Mouse (Mus musculus) gastrocnemius, postnatal 14 days (tissue): ENCODE data around the gene Nufip1. TPM values are rescaled to one million over a fixed set of nuclear protein-coding genes. Genes with fewer than 3 reads are reported as not detected.
"Not testable (repeated sequence)": the region's sequence is repeated elsewhere in the genome, so short reads cannot be mapped to it uniquely, and the experiment has no call there.

ENCODE experiments used
- DNase-seq: peaks from one replicate; pipeline ENCODE4 v3.0.0; 2021; ENCODE audit warnings: mixed read lengths
- intact Hi-C: fragments of 180-260 bp; cut with DNase I; formaldehyde crosslinking; loops from one replicate; pipeline ENCODE4 v1.15.1; 2025; ENCODE audit warnings: low total_unique reads
- total RNA-seq, 2 experiments: library from RNA; stranded (reverse); gene quantifications; 2 replicates each; pipeline ENCODE4 v1.2.3; 2021

The Nufip1 gene
- total RNA-seq, 2 experiments from 2014 or later = 3.6 to 3.8 TPM

GRCm38 (mm10) chr14:76122663-76123058, 12.0 kb downstream of the Nufip1 start:
- intact Hi-C loops = loop anchor here (5.0 to 10.0 kb wide), 2 partner anchors 350 to 882 kb away; no protein-coding TSS in a partner anchor
- no peak for DNase-seq

- no peak for DNase-seq
- intact Hi-C loops = loop anchor here (10.0 kb wide), 1 partner anchor 877 kb away; no protein-coding TSS in a partner anchor
Measured at GRCm38 (mm10) chr14:76127311-76127710, 16.6 kb downstream of the Nufip1 start.

- DNase-seq = no peak
- intact Hi-C loops = loop anchor here (10.0 kb wide), 1 partner anchor 877 kb away; no protein-coding TSS in a partner anchor
Measured at GRCm38 (mm10) chr14:76128174-76128573, 17.5 kb downstream of the Nufip1 start.

- DNase-seq = no peak
- intact Hi-C loops = no loop called here
Measured at GRCm38 (mm10) chr14:76134975-76135374, 24.3 kb downstream of the Nufip1 start.

- intact Hi-C loops = no loop called here
- no peak for DNase-seq
Measured at GRCm38 (mm10) chr14:76145248-76145647, 34.6 kb downstream of the Nufip1 start.

- no peak for DNase-seq
- intact Hi-C loops = no loop called here
Measured at GRCm38 (mm10) chr14:76145868-76146267, 35.2 kb downstream of the Nufip1 start.

GRCm38 (mm10) chr14:76147061-76147460, 36.4 kb downstream of the Nufip1 start:
- intact Hi-C loops = no loop called here
- DNase-seq = no peak

GRCm38 (mm10) chr14:76148294-76148693, 37.6 kb downstream of the Nufip1 start:
- no peak for DNase-seq
- intact Hi-C loops = no loop called here

- intact Hi-C loops = loop anchor here (5.0 kb wide), 1 partner anchor 323 kb away; no protein-coding TSS in a partner anchor
- DNase-seq = peak; percentile 80
Measured at GRCm38 (mm10) chr14:76149531-76150179, 39.0 kb downstream of the Nufip1 start.

- no peak for DNase-seq
Measured at GRCm38 (mm10) chr14:76150499-76150898, 39.8 kb downstream of the Nufip1 start.

GRCm38 (mm10) chr14:76151011-76151410, 40.3 kb downstream of the Nufip1 start:
- DNase-seq = no peak
- intact Hi-C loops = loop anchor here (5.0 kb wide), 1 partner anchor 321 kb away; no protein-coding TSS in a partner anchor

More at GRCm38 (mm10) chr14:76150499-76150898, 39.8 kb downstream of the Nufip1 start:
- intact Hi-C loops = loop anchor here (5.0 kb wide), 1 partner anchor 322 kb away; no protein-coding TSS in a partner anchor

- DNase-seq = no peak
- intact Hi-C loops = loop anchor here (5.0 kb wide), 1 partner anchor 321 kb away; no protein-coding TSS in a partner anchor
Measured at GRCm38 (mm10) chr14:76151820-76152161, 41.1 kb downstream of the Nufip1 start.

- peak; percentile 89 for DNase-seq
- intact Hi-C loops = loop anchor here (5.0 kb wide), 1 partner anchor 320 kb away; no protein-coding TSS in a partner anchor
Measured at GRCm38 (mm10) chr14:76152162-76153002, 41.7 kb downstream of the Nufip1 start.

- peak; percentile 25 for DNase-seq
- intact Hi-C loops = loop anchor here (5.0 kb wide), 1 partner anchor 319 kb away; no protein-coding TSS in a partner anchor
Measured at GRCm38 (mm10) chr14:76153003-76153675, 42.4 kb downstream of the Nufip1 start.

GRCm38 (mm10) chr14:76153828-76154227, 43.1 kb downstream of the Nufip1 start:
- intact Hi-C loops = loop anchor here (5.0 kb wide), 1 partner anchor 318 kb away; no protein-coding TSS in a partner anchor
- DNase-seq = no peak

- intact Hi-C loops = no loop called here
Measured at GRCm38 (mm10) chr14:76158192-76158785, 47.6 kb downstream of the Nufip1 start.

GRCm38 (mm10) chr14:76160580-76160979, 49.9 kb downstream of the Nufip1 start:
- DNase-seq, intact Hi-C loops: not testable (repeated sequence)

More at GRCm38 (mm10) chr14:76158192-76158785, 47.6 kb downstream of the Nufip1 start:
- DNase-seq = no peak

GRCm38 (mm10) chr14:76164236-76164635, 53.5 kb downstream of the Nufip1 start:
- DNase-seq = no peak
- intact Hi-C loops = no loop called here
